Mouse (Mus musculus): Measurements from ENCODE around the gene Abhd16b.

The Abhd16b gene

DNA sequence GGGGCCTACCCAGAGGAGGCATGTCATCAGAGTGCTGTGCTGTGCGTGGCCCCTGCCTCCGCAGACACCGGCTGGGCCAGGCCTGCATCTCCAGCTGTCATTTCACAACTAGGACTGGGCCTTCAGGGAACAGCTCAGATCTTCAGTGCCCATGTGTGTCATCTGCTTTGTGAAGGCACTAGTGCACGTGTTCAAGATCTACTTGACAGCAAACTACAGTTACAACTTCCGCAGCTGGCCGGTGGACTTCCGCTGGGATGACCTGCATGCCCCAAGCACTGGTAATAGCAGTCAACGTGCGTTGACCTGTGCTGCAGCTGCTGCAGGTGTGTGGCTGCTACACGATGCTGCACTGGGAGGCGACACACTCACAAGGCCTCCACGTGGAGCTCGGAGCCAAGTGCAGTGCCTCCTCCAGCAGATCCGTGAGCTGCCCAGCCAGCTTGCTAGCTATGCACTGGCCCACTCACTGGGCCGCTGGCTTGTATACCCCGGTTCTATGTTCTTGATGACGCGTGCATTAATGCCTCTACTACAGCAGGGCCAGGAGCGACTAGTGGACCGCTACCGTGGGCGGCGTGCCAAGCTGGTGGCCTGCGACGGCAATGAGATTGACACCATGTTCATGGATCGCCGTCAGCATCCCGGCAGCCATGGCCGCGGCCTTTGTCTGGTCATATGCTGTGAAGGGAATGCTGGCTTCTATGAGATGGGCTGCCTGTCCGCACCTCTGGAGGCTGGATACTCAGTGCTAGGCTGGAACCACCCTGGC, at the start of gene Abhd16b:
TSS of gene Abhd16b (plus strand) at position 51 of the 772 bp plus-strand sequence.
- in situ Hi-C loops (cut with MseI, MboI): loop anchor here in 1 of 2 experiments (5.0 kb wide), 1 partner anchor 106 kb away; no protein-coding TSS in a partner anchor

GRCm38 (mm10) chr2:181452181-181452580, 40.8 kb upstream of the Abhd16b start:
- in situ Hi-C loops (cut with MseI, MboI): no loop called here

GRCm38 (mm10) chr2:181453274-181453673, 39.7 kb upstream of the Abhd16b start:
- in situ Hi-C loops (cut with MseI, MboI): no loop called here

DNA sequence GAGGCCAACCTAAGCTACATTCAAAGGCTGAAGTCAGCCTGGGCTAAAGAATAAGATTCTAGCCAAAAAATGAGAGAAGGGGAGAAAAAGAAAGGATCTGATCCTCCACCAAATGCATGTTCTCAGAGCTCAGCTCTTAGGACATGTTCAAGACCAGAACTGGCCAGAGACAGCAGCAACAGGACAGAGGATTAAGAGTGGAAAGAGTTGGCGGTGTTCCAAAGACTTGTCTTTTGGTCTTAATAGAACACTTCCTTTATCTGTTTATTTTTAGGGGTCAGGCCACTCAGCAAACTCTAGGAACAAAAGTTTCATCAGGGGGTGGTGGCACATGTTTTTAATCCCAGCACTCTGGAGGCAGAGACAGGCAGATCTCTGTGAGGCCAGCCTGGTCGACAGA, 37.1 kb upstream of the Abhd16b start:
- in situ Hi-C loops (cut with MseI, MboI): no loop called here

GRCm38 (mm10) chr2:181457831-181458230, 35.2 kb upstream of the Abhd16b start:
- in situ Hi-C loops (cut with MseI, MboI): no loop called here

GRCm38 (mm10) chr2:181458411-181459152, 34.4 kb upstream of the Abhd16b start:
- in situ Hi-C loops (cut with MseI, MboI): no loop called here

DNA sequence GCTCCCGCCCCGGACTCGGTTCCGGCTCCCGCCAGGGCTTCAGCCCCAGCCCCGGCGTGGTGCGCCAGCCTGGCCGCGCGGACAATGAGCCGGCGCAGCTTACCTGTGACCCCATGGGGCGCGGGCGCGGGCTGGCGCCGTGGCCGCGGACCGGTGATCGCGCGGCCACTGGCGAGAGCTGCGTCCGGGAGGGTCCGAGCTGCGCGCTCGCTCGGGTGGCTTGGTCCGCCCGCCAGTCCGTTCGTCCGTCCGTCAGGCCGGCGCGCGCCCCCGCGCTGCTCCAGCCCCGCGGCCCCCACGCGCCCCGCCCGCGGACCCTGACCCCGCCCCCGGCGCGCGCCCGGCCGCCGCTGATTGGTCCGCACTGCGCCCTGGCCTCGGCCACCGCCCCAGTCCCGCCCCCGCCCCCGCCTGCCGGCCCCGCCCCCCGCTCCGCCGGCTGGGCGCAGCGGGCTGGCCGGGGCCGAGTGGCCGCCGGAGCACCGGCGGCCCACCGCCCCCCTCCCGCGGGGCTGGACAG, 33.8 kb upstream of the Abhd16b start, which contains the start of gene Zbtb46:
TSS of gene Zbtb46 (minus strand) at position 274 of the 520 bp plus-strand sequence.
- in situ Hi-C loops (cut with MseI, MboI): no loop called here

DNA sequence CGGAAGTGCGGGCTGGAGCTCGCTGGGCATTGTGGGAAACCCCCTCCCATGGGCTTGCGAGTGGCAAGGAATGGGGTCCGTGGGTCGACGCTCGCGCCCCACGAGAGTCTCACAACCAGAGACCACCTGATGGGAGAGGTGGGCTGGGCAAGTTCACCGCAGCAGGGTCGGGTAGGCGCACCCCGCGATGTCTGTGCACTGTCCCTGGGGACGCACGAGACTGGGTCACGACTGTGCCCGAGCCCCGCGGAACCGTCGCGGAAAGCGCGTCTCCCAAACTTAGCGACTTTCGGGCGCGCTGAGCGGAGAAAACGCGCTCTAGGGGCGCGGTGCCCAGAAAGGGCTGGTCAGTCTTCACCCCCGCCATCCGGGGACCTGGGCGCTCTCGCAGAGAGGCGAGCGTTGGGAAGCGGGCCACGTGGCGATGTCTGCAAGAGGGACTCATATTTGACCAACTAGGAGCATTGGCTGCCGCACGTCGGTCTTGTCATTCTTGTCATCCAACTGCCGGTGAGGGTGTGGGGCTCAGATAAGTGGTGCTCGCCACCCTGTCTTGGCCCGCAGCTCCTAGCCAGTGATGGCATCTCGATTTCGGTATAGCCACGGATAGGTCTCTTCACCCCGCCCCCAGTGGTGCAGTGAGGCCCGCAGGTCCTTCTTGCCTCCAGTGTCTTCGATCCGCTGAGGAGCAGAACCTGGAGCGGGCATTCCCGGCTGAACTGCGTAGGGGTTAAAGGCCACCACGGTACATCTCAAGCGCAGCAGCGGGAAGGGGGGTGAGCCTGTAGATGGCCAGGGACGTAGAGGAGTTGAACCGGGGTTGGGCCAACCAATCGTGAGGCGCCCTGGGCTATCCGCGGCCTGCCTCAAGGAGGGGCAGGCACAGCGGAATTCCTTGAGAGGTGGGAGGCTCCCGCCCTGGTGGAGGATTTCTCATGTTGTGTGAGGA, 33.1 kb upstream of the Abhd16b start:
- in situ Hi-C loops (cut with MseI, MboI): no loop called here

DNA sequence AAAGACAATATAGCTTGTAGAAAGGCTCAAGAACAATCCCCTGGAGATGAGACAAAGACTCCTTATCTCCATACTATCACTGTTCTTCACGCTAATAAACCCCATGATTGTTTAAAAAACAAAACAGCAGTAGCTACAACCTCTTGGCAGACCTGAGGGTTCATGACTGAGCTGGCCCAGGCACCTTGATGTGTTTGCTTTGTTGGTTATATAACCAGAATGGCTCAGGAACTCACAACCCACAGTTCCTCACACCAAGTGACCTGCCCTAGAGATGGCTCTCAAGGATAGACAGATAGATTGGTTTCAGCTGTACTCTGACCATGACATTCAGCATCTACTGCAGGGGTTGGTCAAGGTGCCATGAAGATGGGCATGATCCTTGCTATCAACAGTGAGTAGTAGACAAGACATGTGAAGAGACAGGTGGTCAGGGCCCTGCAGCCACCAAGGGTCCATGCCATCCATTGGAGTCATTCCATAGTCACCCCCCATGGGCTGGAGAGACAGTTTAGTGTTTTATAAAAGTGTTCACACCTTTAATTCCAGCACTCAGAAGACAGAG, 31.4 kb upstream of the Abhd16b start:
- in situ Hi-C loops (cut with MseI, MboI): no loop called here

GRCm38 (mm10) chr2:181462604-181463003, 30.4 kb upstream of the Abhd16b start:
- in situ Hi-C loops (cut with MseI, MboI): no loop called here

DNA sequence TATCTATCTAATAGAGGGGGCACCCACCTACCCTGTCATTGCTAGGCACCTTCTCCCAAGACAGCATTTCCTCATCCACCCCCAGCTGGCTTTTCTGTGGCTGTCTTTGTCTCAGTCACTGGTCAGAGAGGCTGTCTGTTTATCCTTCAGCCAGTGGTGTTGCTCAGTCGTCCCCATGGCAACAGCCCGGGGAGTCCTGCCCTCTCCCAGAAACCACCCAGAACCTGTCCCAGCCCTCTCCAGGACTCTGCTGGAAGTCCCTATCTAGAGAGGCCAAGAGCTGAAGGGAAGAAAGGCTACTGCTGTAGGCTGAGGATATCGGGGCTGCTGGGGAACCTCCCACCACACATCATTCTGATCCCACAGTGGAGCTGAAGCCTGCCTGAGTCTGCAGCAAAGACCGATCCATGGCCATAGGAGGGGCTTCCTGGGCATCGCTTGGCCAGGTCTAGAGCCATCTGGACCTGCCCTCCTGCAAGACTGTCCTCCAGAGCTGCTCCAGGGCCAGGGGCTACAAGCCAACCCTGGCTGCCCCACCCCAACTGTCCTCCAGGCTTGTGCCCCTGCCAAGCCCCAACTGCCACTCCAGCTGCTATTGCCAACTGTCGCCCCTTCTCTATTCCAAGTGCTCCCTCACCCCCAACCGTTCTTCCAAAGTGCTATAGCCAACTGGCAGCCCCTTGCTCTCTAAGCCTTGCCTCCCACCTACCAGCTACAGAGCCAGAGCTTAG, 29.8 kb upstream of the Abhd16b start:
- in situ Hi-C loops (cut with MseI, MboI): no loop called here

DNA sequence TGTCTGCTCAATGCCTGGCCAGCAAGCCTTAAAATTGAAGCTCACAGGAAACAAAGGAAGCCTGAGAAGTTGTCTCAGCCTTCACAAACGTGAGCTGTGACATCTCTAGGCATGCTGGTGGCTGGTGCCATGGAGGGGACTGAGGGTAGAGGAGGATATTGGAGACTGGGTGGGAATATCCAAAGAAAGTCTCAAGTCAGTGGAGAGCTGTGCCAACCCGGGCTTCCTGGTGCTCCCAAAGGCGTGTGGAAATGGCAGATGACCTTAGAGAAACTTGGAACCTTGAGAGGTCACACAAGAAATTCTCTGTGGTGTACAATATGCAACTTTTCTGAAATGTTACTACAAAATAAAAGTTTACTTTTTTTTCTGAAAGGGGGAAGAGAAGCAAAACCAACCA, 27.6 kb upstream of the Abhd16b start:
- in situ Hi-C loops (cut with MseI, MboI): no loop called here

DNA sequence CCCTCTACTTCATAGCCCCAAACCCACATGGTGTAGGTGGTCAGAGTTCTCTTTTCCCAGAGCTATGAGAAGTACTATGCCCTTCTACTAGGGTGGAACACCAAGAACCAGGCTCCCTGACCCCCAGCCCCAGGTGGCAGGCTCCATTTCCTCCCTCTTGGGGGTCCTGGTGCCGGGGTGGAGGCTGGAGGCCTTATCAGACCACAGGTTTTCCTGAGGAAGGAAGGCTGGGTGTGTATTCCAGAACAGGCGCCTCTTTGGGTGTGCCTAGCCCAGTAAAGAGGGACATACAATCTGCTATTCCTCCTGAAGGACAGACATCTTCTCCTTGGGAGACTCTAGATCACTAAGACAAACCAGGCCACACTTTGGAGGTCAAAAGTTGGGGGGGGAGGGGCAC, 22.7 kb upstream of the Abhd16b start:
- in situ Hi-C loops (cut with MseI, MboI): no loop called here

- in situ Hi-C loops (cut with MseI, MboI): no loop called here
These were observed 21.8 kb upstream of the Abhd16b start for GRCm38 (mm10) chr2:181471246-181471645.

- in situ Hi-C loops (cut with MseI, MboI): no loop called here
These were observed 20.7 kb upstream of the Abhd16b start for GRCm38 (mm10) chr2:181472256-181472827.

GRCm38 (mm10) chr2:181483120-181483519, 9.9 kb upstream of the Abhd16b start:
- in situ Hi-C loops (cut with MseI, MboI): no loop called here

- in situ Hi-C loops (cut with MseI, MboI): no loop called here
These were observed 9.3 kb upstream of the Abhd16b start for GRCm38 (mm10) chr2:181483562-181484318.

- in situ Hi-C loops (cut with MseI, MboI): no loop called here
These were observed 8.4 kb upstream of the Abhd16b start for GRCm38 (mm10) chr2:181484456-181485233.

DNA sequence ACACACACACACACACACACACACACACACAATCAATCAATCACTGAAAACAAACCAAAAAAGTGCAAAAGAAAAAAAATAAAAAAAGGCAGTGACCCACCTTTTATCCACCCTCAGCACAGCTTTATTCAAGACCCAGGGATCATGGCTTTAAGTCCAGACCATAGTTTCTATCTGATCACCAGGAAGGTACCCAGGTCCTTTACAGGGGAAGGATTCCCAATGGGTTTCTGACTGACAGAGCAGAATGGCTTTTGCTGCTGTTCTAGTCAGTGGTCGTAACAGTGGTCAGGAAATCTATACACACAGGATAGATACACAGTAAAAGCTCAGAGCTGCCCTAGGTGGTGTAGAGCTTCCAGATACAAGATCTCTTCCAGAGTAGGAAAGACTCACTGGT, 7.3 kb upstream of the Abhd16b start:
- in situ Hi-C loops (cut with MseI, MboI): no loop called here

All from mouse trophoblast stem cell (cell line).